Mouse (Mus musculus): ENCODE results near the gene Bcl7c.

DNA sequence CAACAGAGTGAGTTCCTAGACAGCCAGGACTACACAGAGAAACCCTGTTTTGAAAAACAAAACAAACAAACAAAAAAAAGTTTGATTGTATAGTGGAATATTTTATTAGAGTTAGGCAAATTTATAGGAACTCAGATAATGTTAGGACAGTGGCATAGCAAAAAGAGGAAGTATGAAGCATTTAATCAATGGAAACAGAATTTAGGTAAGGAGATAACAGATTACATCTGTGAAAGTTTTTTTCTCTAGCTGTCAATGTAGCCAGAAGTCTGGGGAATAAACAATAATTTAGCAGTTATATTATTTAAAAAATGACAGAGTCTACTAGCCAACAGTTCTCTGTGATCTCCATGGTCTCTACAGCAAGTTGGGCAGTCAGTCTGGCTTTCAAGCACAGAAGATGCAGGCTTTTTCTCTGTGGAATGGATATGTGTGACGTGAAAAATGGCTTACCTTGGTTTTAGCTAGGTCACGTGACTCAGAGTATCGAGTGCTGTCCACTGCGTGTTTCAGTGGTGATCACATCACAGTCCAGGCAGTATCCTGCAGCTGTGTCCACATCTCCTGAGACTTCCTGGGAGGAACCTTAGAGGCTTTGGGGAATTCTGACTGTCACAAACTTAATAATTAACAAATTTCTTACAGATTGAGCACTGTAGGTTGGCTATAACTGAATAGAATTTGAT, 60.1 kb downstream of the Bcl7c start:
- no peak for TF ChIP-seq CTCF (IDR thresholded peaks at IDR 0.05; ENCODE audit: low read depth, low read length)
- TF ChIP-seq GATA2 (IDR thresholded peaks at IDR 0.05; ENCODE audit: borderline replicate concordance, low read depth, low read length) = no peak
- TF ChIP-seq POLR2AphosphoS5 (IDR thresholded peaks at IDR 0.05; ENCODE audit: insufficient replicate concordance, low read depth, low read length) = no peak
